Mouse (Mus musculus) hindbrain, embryonic 14.5 days (tissue): Measurements from ENCODE around the gene Ica1l. TPM values are rescaled to one million over a fixed set of nuclear protein-coding genes. Genes with fewer than 3 reads are reported as not detected.

Experiments
- ATAC-seq: fragments of 200-750 bp; cut with Nextera tagmentation; 2 replicates; pipeline ENCODE4 v1.8.0; 2017; ENCODE audit warnings: moderate number of reproducible peaks, mild to moderate bottlenecking, moderate TSS enrichment, moderate library complexity; ENCODE audit not compliant: low FRiP score
- DNase-seq: peaks from one replicate; pipeline ENCODE4 v3.0.0-alpha.2; 2015; ENCODE audit warnings: low spot score
- H3K27ac ChIP-seq: fragments of 300-500 bp; sonication (generic); 2 replicates; pipeline ENCODE4 v1.5.1; 2014; ENCODE audit warnings: mild to moderate bottlenecking, moderate library complexity
- H3K27me3 ChIP-seq: fragments of 300-500 bp; sonication (generic); 2 replicates; pipeline ENCODE4 v1.6.1; 2014; ENCODE audit warnings: mild to moderate bottlenecking, low read length, mixed read lengths; ENCODE audit not compliant: control insufficient read depth, insufficient read depth
- H3K36me3 ChIP-seq: fragments of 300-500 bp; sonication (generic); replicated peaks from 2 replicates; pipeline ENCODE4 v1.6.1; 2014; ENCODE audit not compliant: control insufficient read depth, insufficient read depth
- H3K4me1 ChIP-seq: fragments of 300-500 bp; sonication (generic); replicated peaks from 2 replicates; pipeline ENCODE4 v1.6.1; 2014; ENCODE audit warnings: antibody characterized with exemption, low read length, mixed read lengths; ENCODE audit not compliant: control insufficient read depth, insufficient read depth
- H3K4me2 ChIP-seq: fragments of 300-500 bp; sonication (generic); replicated peaks from 2 replicates; pipeline ENCODE4 v1.6.1; 2014; ENCODE audit warnings: mild to moderate bottlenecking, moderate library complexity
- H3K4me3 ChIP-seq: fragments of 300-500 bp; sonication (generic); replicated peaks from 2 replicates; pipeline ENCODE4 v1.5.1; 2014; ENCODE audit warnings: mild to moderate bottlenecking, low read length
- H3K9ac ChIP-seq: fragments of 300-500 bp; sonication (generic); 2 replicates; pipeline ENCODE4 v1.6.1; 2014
- H3K9me3 ChIP-seq: fragments of 300-500 bp; sonication (generic); 2 replicates; pipeline ENCODE4 v1.6.1; 2016; ENCODE audit warnings: low read length; ENCODE audit not compliant: control insufficient read depth
- WGBS: fragments of 180-500 bp; shearing (Covaris S2); extraction: QIAGEN DNeasy Blood & Tissue Kit; methylation state at CpG from one replicate; pipeline ENCODE4 v1.1.7; 2014; 5-methylcytosine and 5-hydroxymethylcytosine counted together
- polyA plus RNA-seq: library from polyadenylated mRNA; unstranded; fragments of >200 nt; fragmentation: Nextera tagmentation; extraction: Ambion mirVana; gene quantifications from 2 replicates; pipeline ENCODE4 v1.2.1, GENCODE M21; 2014

Ica1l gene
- polyA plus RNA-seq, 1 experiment from 2014 or later: 50.5 TPM

GRCm38 (mm10) chr1:60035044-60035443, 7.9 kb downstream of the Ica1l start:
- H3K9ac ChIP-seq: no peak overlapping the region
- H3K9me3 ChIP-seq: no peaks in the 10 kb centered on the region
- no peak overlapping the region for H3K4me2 ChIP-seq
- WGBS: 89% methylated on average over 2 of the region's 2 CpGs
- DNase-seq: no peak
- H3K4me3 ChIP-seq: no peak overlapping the region
- H3K36me3 ChIP-seq: no peaks in the 10 kb centered on the region
- ATAC-seq: no peak
- H3K4me1 ChIP-seq: no peaks in the 10 kb centered on the region
- no peaks in the 10 kb centered on the region for H3K27me3 ChIP-seq
- H3K27ac ChIP-seq: no peak overlapping the region

- Histone ChIP-seq H3K4me2 (no peak overlapping the region), H3K27ac (no peak overlapping the region), H3K36me3 (0 out of 2 replicates have a peak, but pooled peaks cover 2% of the 10 kb centered on the region), H3K4me3 (no peak overlapping the region), H3K9ac (no peak overlapping the region), H3K4me1 (no peaks in the 10 kb centered on the region), H3K9me3 (no peaks in the 10 kb centered on the region), H3K27me3 (no peaks in the 10 kb centered on the region)
- ATAC-seq (no peak), DNase-seq (no peak)
- 88% methylated on average over 1 of the region's 1 CpGs for WGBS
Observed at GRCm38 (mm10) chr1:60017031-60017469, 25.9 kb downstream of the Ica1l start.

GRCm38 (mm10) chr1:60016136-60016611, 26.8 kb downstream of the Ica1l start:
- no peak for DNase-seq
- WGBS: 69% methylated on average over 5 of the region's 5 CpGs

GRCm38 (mm10) chr1:60015511-60015910, 27.5 kb downstream of the Ica1l start:
- Histone ChIP-seq H3K9ac (no peak overlapping the region), H3K4me1 (no peaks in the 10 kb centered on the region), H3K9me3 (no peaks in the 10 kb centered on the region), H3K27me3 (no peaks in the 10 kb centered on the region), H3K4me2 (no peak overlapping the region), H3K27ac (no peak overlapping the region), H3K4me3 (no peak overlapping the region), H3K36me3 (no peaks in the 10 kb centered on the region)
- DNase-seq (no peak), ATAC-seq (no peak)
- WGBS: 88% methylated on average over 6 of the region's 6 CpGs

More at GRCm38 (mm10) chr1:60016136-60016611, 26.8 kb downstream of the Ica1l start:
- Histone ChIP-seq H3K9ac (no peak overlapping the region), H3K4me1 (no peaks in the 10 kb centered on the region), H3K27me3 (no peaks in the 10 kb centered on the region), H3K4me3 (no peak overlapping the region), H3K36me3 (no peaks in the 10 kb centered on the region), H3K9me3 (no peaks in the 10 kb centered on the region), H3K27ac (no peak overlapping the region), H3K4me2 (no peak overlapping the region)
- no peak for ATAC-seq

- Histone ChIP-seq H3K9me3 (no peaks in the 10 kb centered on the region), H3K27ac (no peak overlapping the region), H3K27me3 (no peaks in the 10 kb centered on the region), H3K4me3 (no peak overlapping the region), H3K4me2 (no peak overlapping the region), H3K9ac (no peak overlapping the region), H3K36me3 (peaks cover 11% of the 10 kb centered on the region; the same call in 1 of the 2 replicates), H3K4me1 (no peaks in the 10 kb centered on the region)
- no peak for DNase-seq
- no peak for ATAC-seq
- WGBS: 93% methylated on average over 10 of the region's 10 CpGs
Observed at GRCm38 (mm10) chr1:60013779-60014178, 29.2 kb downstream of the Ica1l start.

GRCm38 (mm10) chr1:60008743-60009142, 34.2 kb downstream of the Ica1l start:
- no peak overlapping the region for H3K27ac ChIP-seq
- no peaks in the 10 kb centered on the region for H3K9me3 ChIP-seq
- H3K4me1 ChIP-seq: no peaks in the 10 kb centered on the region
- DNase-seq (no peak), ATAC-seq (no peak)
- no peaks in the 10 kb centered on the region for H3K27me3 ChIP-seq
- peaks cover 11% of the 10 kb centered on the region; the same call in 1 of the 2 replicates for H3K36me3 ChIP-seq
- no peak overlapping the region for H3K4me3 ChIP-seq
- 82% methylated on average over 2 of the region's 2 CpGs for WGBS
- no peak overlapping the region for H3K9ac ChIP-seq
- H3K4me2 ChIP-seq: no peak overlapping the region

- Histone ChIP-seq H3K4me1 (no peaks in the 10 kb centered on the region), H3K27me3 (no peaks in the 10 kb centered on the region), H3K9me3 (no peaks in the 10 kb centered on the region), H3K27ac (no peak overlapping the region), H3K9ac (no peak overlapping the region), H3K4me3 (no peak overlapping the region), H3K4me2 (no peak overlapping the region), H3K36me3 (peaks cover 11% of the 10 kb centered on the region; the same call in 1 of the 2 replicates)
- DNase-seq (no peak), ATAC-seq (no peak)
- WGBS: 92% methylated on average over 10 of the region's 10 CpGs
Observed at GRCm38 (mm10) chr1:60007337-60007736, 35.6 kb downstream of the Ica1l start.

GRCm38 (mm10) chr1:60000319-60000718, 42.7 kb downstream of the Ica1l start:
- H3K27ac ChIP-seq: no peak overlapping the region
- H3K4me2 ChIP-seq: no peak overlapping the region
- H3K9me3 ChIP-seq: no peaks in the 10 kb centered on the region
- H3K27me3 ChIP-seq: no peaks in the 10 kb centered on the region
- no peak overlapping the region for H3K4me3 ChIP-seq
- ATAC-seq: no peak
- no peaks in the 10 kb centered on the region for H3K36me3 ChIP-seq
- no peak overlapping the region for H3K9ac ChIP-seq
- WGBS: 64% methylated on average over 2 of the region's 2 CpGs
- H3K4me1 ChIP-seq: no peaks in the 10 kb centered on the region
- no peak for DNase-seq

GRCm38 (mm10) chr1:59997352-59997751, 45.6 kb downstream of the Ica1l start:
- no peaks in the 10 kb centered on the region for H3K9me3 ChIP-seq
- H3K4me3 ChIP-seq: no peak overlapping the region
- H3K9ac ChIP-seq: no peak overlapping the region
- H3K27ac ChIP-seq: no peak overlapping the region
- DNase-seq (no peak), ATAC-seq (no peak)
- H3K27me3 ChIP-seq: no peaks in the 10 kb centered on the region
- peaks cover 15% of the 10 kb centered on the region; the same call in 1 of the 2 replicates for H3K36me3 ChIP-seq
- H3K4me1 ChIP-seq: no peaks in the 10 kb centered on the region
- no peak overlapping the region for H3K4me2 ChIP-seq
- 75% methylated on average over 5 of the region's 5 CpGs for WGBS

- H3K4me2 ChIP-seq: no peak overlapping the region
- DNase-seq (no peak), ATAC-seq (no peak)
- H3K9ac ChIP-seq: no peak overlapping the region
- H3K4me3 ChIP-seq: no peak overlapping the region
- WGBS: 43% methylated on average over 3 of the region's 3 CpGs
- no peaks in the 10 kb centered on the region for H3K9me3 ChIP-seq
- H3K27me3 ChIP-seq: no peaks in the 10 kb centered on the region
- H3K36me3 ChIP-seq: peaks cover 28% of the 10 kb centered on the region
- H3K27ac ChIP-seq: no peak overlapping the region
- no peaks in the 10 kb centered on the region for H3K4me1 ChIP-seq
Observed at GRCm38 (mm10) chr1:59995646-59996045, 47.3 kb downstream of the Ica1l start.
